Mouse (Mus musculus): Measurements from ENCODE around the gene Ralgps2. TPM values are rescaled to one million over a fixed set of nuclear protein-coding genes. Genes with fewer than 3 reads are reported as not detected.
A peak's percentile ranks its signal among the peaks of the same experiment; 100 is the strongest.

Gene Ralgps2
- polyA plus RNA-seq, 1 experiment from 2014 or later: 99.5 TPM

- H3K36me3 ChIP-seq (ENCODE audit: control insufficient read depth, insufficient read depth, low read length): no peaks in the 10 kb centered on the region
- WGBS: 91% methylated on average over 5 of the region's 5 CpGs
- no peaks in the 10 kb centered on the region for H3K27me3 ChIP-seq (ENCODE audit: control insufficient read depth, insufficient read depth, low read length)
- no peak overlapping the region for H3K27ac ChIP-seq (ENCODE audit: low read depth, low read length)
- no peak overlapping the region for H3K4me2 ChIP-seq (ENCODE audit: low read depth, low read length)
- H3K4me3 ChIP-seq (ENCODE audit: low read depth, low read length): no peak overlapping the region
- ATAC-seq (ENCODE audit: low read depth): no peak
- H3K4me1 ChIP-seq (ENCODE audit: control insufficient read depth, insufficient read depth, low read length): no peaks in the 10 kb centered on the region
- H3K9ac ChIP-seq (replicated peaks; ENCODE audit: low read depth, low read length): no peak overlapping the region
- H3K9me3 ChIP-seq (ENCODE audit: control insufficient read depth, low read length): no peaks in the 10 kb centered on the region
Measured at GRCm38 (mm10) chr1:156959004-156959403, 19.6 kb upstream of the Ralgps2 start.

GRCm38 (mm10) chr1:156957360-156957759 lies 17.9 kb upstream of the Ralgps2 start:
- no peak for ATAC-seq (ENCODE audit: low read depth)
- Histone ChIP-seq H3K4me2 (ENCODE audit: low read depth, low read length) (no peak overlapping the region), H3K27ac (ENCODE audit: low read depth, low read length) (no peak overlapping the region), H3K4me1 (ENCODE audit: control insufficient read depth, insufficient read depth, low read length) (no peaks in the 10 kb centered on the region), H3K36me3 (ENCODE audit: control insufficient read depth, insufficient read depth, low read length) (no peaks in the 10 kb centered on the region), H3K27me3 (ENCODE audit: control insufficient read depth, insufficient read depth, low read length) (no peaks in the 10 kb centered on the region), H3K9ac (replicated peaks; ENCODE audit: low read depth, low read length) (no peak overlapping the region), H3K9me3 (ENCODE audit: control insufficient read depth, low read length) (no peaks in the 10 kb centered on the region), H3K4me3 (ENCODE audit: low read depth, low read length) (no peak overlapping the region)
- 93% methylated on average over 3 of the region's 3 CpGs for WGBS

- no peak for ATAC-seq (ENCODE audit: low read depth)
- no peaks in the 10 kb centered on the region for H3K36me3 ChIP-seq (ENCODE audit: control insufficient read depth, insufficient read depth, low read length)
- no peaks in the 10 kb centered on the region for H3K9me3 ChIP-seq (ENCODE audit: control insufficient read depth, low read length)
- no peak overlapping the region for H3K9ac ChIP-seq (replicated peaks; ENCODE audit: low read depth, low read length)
- H3K4me3 ChIP-seq (ENCODE audit: low read depth, low read length): no peak overlapping the region
- no peak overlapping the region for H3K27ac ChIP-seq (ENCODE audit: low read depth, low read length)
- H3K4me1 ChIP-seq (ENCODE audit: control insufficient read depth, insufficient read depth, low read length): no peaks in the 10 kb centered on the region
- H3K27me3 ChIP-seq (ENCODE audit: control insufficient read depth, insufficient read depth, low read length): no peaks in the 10 kb centered on the region
- WGBS: 66% methylated on average over 17 of the region's 17 CpGs
- H3K4me2 ChIP-seq (ENCODE audit: low read depth, low read length): no peak overlapping the region
Measured at GRCm38 (mm10) chr1:156955926-156956760, 16.7 kb upstream of the Ralgps2 start.

- Histone ChIP-seq H3K9ac (replicated peaks; ENCODE audit: low read depth, low read length) (no peak overlapping the region), H3K9me3 (ENCODE audit: control insufficient read depth, low read length) (no peaks in the 10 kb centered on the region), H3K27me3 (ENCODE audit: control insufficient read depth, insufficient read depth, low read length) (no peaks in the 10 kb centered on the region), H3K4me3 (ENCODE audit: low read depth, low read length) (no peak overlapping the region), H3K4me1 (ENCODE audit: control insufficient read depth, insufficient read depth, low read length) (no peaks in the 10 kb centered on the region), H3K4me2 (ENCODE audit: low read depth, low read length) (no peak overlapping the region), H3K36me3 (ENCODE audit: control insufficient read depth, insufficient read depth, low read length) (no peaks in the 10 kb centered on the region), H3K27ac (ENCODE audit: low read depth, low read length) (no peak overlapping the region)
- 98% methylated on average over 12 of the region's 12 CpGs for WGBS
- no peak for ATAC-seq (ENCODE audit: low read depth)
Measured at GRCm38 (mm10) chr1:156954216-156954615, 14.8 kb upstream of the Ralgps2 start.

GRCm38 (mm10) chr1:156950354-156950753 lies 10.9 kb upstream of the Ralgps2 start:
- H3K27me3 ChIP-seq (ENCODE audit: control insufficient read depth, insufficient read depth, low read length): no peaks in the 10 kb centered on the region
- WGBS: 55% methylated on average over 5 of the region's 5 CpGs
- no peaks in the 10 kb centered on the region for H3K9me3 ChIP-seq (ENCODE audit: control insufficient read depth, low read length)
- H3K9ac ChIP-seq (replicated peaks; ENCODE audit: low read depth, low read length): no peak overlapping the region
- H3K4me2 ChIP-seq (ENCODE audit: low read depth, low read length): no peak overlapping the region
- no peak overlapping the region for H3K27ac ChIP-seq (ENCODE audit: low read depth, low read length)
- ATAC-seq (ENCODE audit: low read depth): no peak
- H3K36me3 ChIP-seq (ENCODE audit: control insufficient read depth, insufficient read depth, low read length): no peaks in the 10 kb centered on the region
- H3K4me3 ChIP-seq (ENCODE audit: low read depth, low read length): no peak overlapping the region
- H3K4me1 ChIP-seq (ENCODE audit: control insufficient read depth, insufficient read depth, low read length): no peaks in the 10 kb centered on the region

- ATAC-seq (ENCODE audit: low read depth): no peak
- WGBS: 47% methylated on average over 7 of the region's 7 CpGs
- no peak overlapping the region; the same call in 1 of the 2 replicates for H3K27ac ChIP-seq (ENCODE audit: low read depth, low read length)
Measured at GRCm38 (mm10) chr1:156940584-156940983, 1.2 kb upstream of the Ralgps2 start.

GRCm38 (mm10) chr1:156940142-156940522 lies 706 bp upstream of the Ralgps2 start:
- no peak for ATAC-seq (ENCODE audit: low read depth)
- Histone ChIP-seq H3K9me3 (ENCODE audit: control insufficient read depth, low read length) (no peaks in the 10 kb centered on the region), H3K4me3 (ENCODE audit: low read depth, low read length) (peak overlapping the region; percentile 69), H3K36me3 (ENCODE audit: control insufficient read depth, insufficient read depth, low read length) (no peaks in the 10 kb centered on the region), H3K9ac (replicated peaks; ENCODE audit: low read depth, low read length) (peak overlapping the region; percentile 94), H3K27me3 (ENCODE audit: control insufficient read depth, insufficient read depth, low read length) (no peaks in the 10 kb centered on the region), H3K27ac (ENCODE audit: low read depth, low read length) (peak overlapping the region; percentile 98), H3K4me2 (ENCODE audit: low read depth, low read length) (peak overlapping the region; percentile 62), H3K4me1 (ENCODE audit: control insufficient read depth, insufficient read depth, low read length) (peaks cover 11% of the 10 kb centered on the region; the same call in 1 of the 2 replicates)
- WGBS: 3% methylated on average over 8 of the region's 8 CpGs

More at GRCm38 (mm10) chr1:156940584-156940983, 1.2 kb upstream of the Ralgps2 start:
- Histone ChIP-seq H3K27me3 (ENCODE audit: control insufficient read depth, insufficient read depth, low read length) (no peaks in the 10 kb centered on the region), H3K9ac (replicated peaks; ENCODE audit: low read depth, low read length) (no peak overlapping the region; the same call in 1 of the 2 replicates), H3K36me3 (ENCODE audit: control insufficient read depth, insufficient read depth, low read length) (no peaks in the 10 kb centered on the region), H3K4me1 (ENCODE audit: control insufficient read depth, insufficient read depth, low read length) (peaks cover 11% of the 10 kb centered on the region; the same call in 1 of the 2 replicates), H3K4me2 (ENCODE audit: low read depth, low read length) (peak overlapping the region; percentile 62), H3K4me3 (ENCODE audit: low read depth, low read length) (peak overlapping the region; percentile 69), H3K9me3 (ENCODE audit: control insufficient read depth, low read length) (no peaks in the 10 kb centered on the region)

- peak overlapping the region; percentile 69 for H3K4me3 ChIP-seq (ENCODE audit: low read depth, low read length)
- H3K36me3 ChIP-seq (ENCODE audit: control insufficient read depth, insufficient read depth, low read length): no peaks in the 10 kb centered on the region
- peak overlapping the region; percentile 98 for H3K27ac ChIP-seq (ENCODE audit: low read depth, low read length)
- ATAC-seq (ENCODE audit: low read depth): peak; percentile 88
- peak overlapping the region; percentile 94 for H3K9ac ChIP-seq (replicated peaks; ENCODE audit: low read depth, low read length)
- H3K27me3 ChIP-seq (ENCODE audit: control insufficient read depth, insufficient read depth, low read length): no peaks in the 10 kb centered on the region
- peaks cover 11% of the 10 kb centered on the region; the same call in 1 of the 2 replicates for H3K4me1 ChIP-seq (ENCODE audit: control insufficient read depth, insufficient read depth, low read length)
- no peaks in the 10 kb centered on the region for H3K9me3 ChIP-seq (ENCODE audit: control insufficient read depth, low read length)
- peak overlapping the region; percentile 62 for H3K4me2 ChIP-seq (ENCODE audit: low read depth, low read length)
- under 1% methylated on average over 51 of the region's 51 CpGs for WGBS
Measured at GRCm38 (mm10) chr1:156938705-156939242, 652 bp downstream of the Ralgps2 start.

GRCm38 (mm10) chr1:156937436-156937835 lies 2.0 kb downstream of the Ralgps2 start:
- peaks cover 11% of the 10 kb centered on the region; the same call in 1 of the 2 replicates for H3K4me1 ChIP-seq (ENCODE audit: control insufficient read depth, insufficient read depth, low read length)
- H3K9me3 ChIP-seq (ENCODE audit: control insufficient read depth, low read length): no peaks in the 10 kb centered on the region
- H3K36me3 ChIP-seq (ENCODE audit: control insufficient read depth, insufficient read depth, low read length): no peaks in the 10 kb centered on the region
- peak overlapping the region; percentile 26; the same call in 1 of the 2 replicates for H3K4me2 ChIP-seq (ENCODE audit: low read depth, low read length)
- no peak overlapping the region for H3K27ac ChIP-seq (ENCODE audit: low read depth, low read length)
- H3K4me3 ChIP-seq (ENCODE audit: low read depth, low read length): peak overlapping the region; percentile 69; the same call in 1 of the 2 replicates
- WGBS: 70% methylated on average over 7 of the region's 7 CpGs
- no peak overlapping the region for H3K9ac ChIP-seq (replicated peaks; ENCODE audit: low read depth, low read length)
- no peak for ATAC-seq (ENCODE audit: low read depth)
- no peaks in the 10 kb centered on the region for H3K27me3 ChIP-seq (ENCODE audit: control insufficient read depth, insufficient read depth, low read length)

Data from neural tube, embryonic 14.5 days (tissue).